Mouse (Mus musculus) liver, postnatal 0 days (tissue): ENCODE data around the gene Tbc1d1. TPM values are rescaled to one million over a fixed set of nuclear protein-coding genes. Genes with fewer than 3 reads are reported as not detected.
"Not testable (repeated sequence)": the region's sequence is repeated elsewhere in the genome, so short reads cannot be mapped to it uniquely, and the experiment has no call there.

ENCODE experiments used
- ATAC-seq: fragments of 200-750 bp; cut with Nextera tagmentation; 2 replicates; pipeline ENCODE4 v1.8.0; 2017; ENCODE audit warnings: mild to moderate bottlenecking, moderate library complexity
- DNase-seq: peaks from one replicate; pipeline ENCODE4 v3.0.0-alpha.2; 2016
- H3K27ac ChIP-seq: fragments of 300-500 bp; sonication (generic); 2 replicates; pipeline ENCODE4 v1.5.1; 2014; ENCODE audit warnings: antibody characterized with exemption, moderate library complexity, mild to moderate bottlenecking, low read depth
- H3K27me3 ChIP-seq: fragments of 300-500 bp; sonication (generic); 2 replicates; pipeline ENCODE4 v1.6.1; 2014; ENCODE audit warnings: low read length, control low read depth, mixed read lengths; ENCODE audit not compliant: insufficient read depth
- H3K36me3 ChIP-seq: fragments of 300-500 bp; sonication (generic); replicated peaks from 2 replicates; pipeline ENCODE4 v1.6.1; 2014; ENCODE audit warnings: mild to moderate bottlenecking, control low read depth, low read length, moderate library complexity, mixed read lengths; ENCODE audit not compliant: insufficient read depth
- H3K4me1 ChIP-seq: fragments of 300-500 bp; sonication (generic); 2 replicates; pipeline ENCODE4 v1.6.1; 2014; ENCODE audit warnings: antibody characterized with exemption, mild to moderate bottlenecking, control low read depth; ENCODE audit not compliant: insufficient read depth
- H3K4me2 ChIP-seq: fragments of 300-500 bp; sonication (generic); 2 replicates; pipeline ENCODE4 v1.6.1; 2014; ENCODE audit warnings: low read depth, mild to moderate bottlenecking, low read length, moderate library complexity, mixed read lengths
- H3K4me3 ChIP-seq: fragments of 300-500 bp; sonication (generic); 2 replicates; pipeline ENCODE4 v1.5.1; 2014; ENCODE audit warnings: low read depth, low read length
- H3K9ac ChIP-seq: fragments of 300-500 bp; sonication (generic); replicated peaks from 2 replicates; pipeline ENCODE4 v1.6.1; 2014; ENCODE audit warnings: mild to moderate bottlenecking, moderate library complexity
- H3K9me3 ChIP-seq: fragments of 300-500 bp; sonication (generic); 2 replicates; pipeline ENCODE4 v1.6.1; 2016; ENCODE audit warnings: mild to moderate bottlenecking, control low read depth, low read length, mixed read lengths
- CTCF ChIP-seq: sonication (generic); IDR thresholded peaks from 2 replicates; pipeline ENCODE4 v1.5.1; 2016; ENCODE audit warnings: antibody characterized with exemption, low read depth
- EP300 ChIP-seq: IDR thresholded peaks from 2 replicates; pipeline ENCODE4 v1.6.1; 2016; ENCODE audit warnings: antibody characterized with exemption, low read depth, mild to moderate bottlenecking
- whole genome bisulfite sequencing: fragments of 180-500 bp; shearing (Covaris S2); extraction: QIAGEN DNeasy Blood & Tissue Kit; methylation state at CpG from one replicate; pipeline ENCODE4 v1.1.7; 2014; ENCODE audit not compliant: insufficient replicate concordance; 5-methylcytosine and 5-hydroxymethylcytosine counted together
- polyA plus RNA-seq: library from polyadenylated mRNA; unstranded; fragments of >200 nt; fragmentation: Nextera tagmentation; extraction: Ambion mirVana; gene quantifications from 2 replicates; pipeline ENCODE4 v1.2.1, GENCODE M21; 2015

Gene Tbc1d1
- polyA plus RNA-seq, 1 experiment from 2014 or later, result 5.0 TPM

GRCm38 (mm10) chr5:64346343-64346885 lies 190.3 kb downstream of the Tbc1d1 start:
- TF ChIP-seq CTCF, result no peak
- no peak for TF ChIP-seq EP300
- peak overlapping the region; percentile 62 for H3K27ac ChIP-seq
- H3K4me2 ChIP-seq, result no peak overlapping the region
- H3K4me3 ChIP-seq, result no peak overlapping the region
- H3K27me3 ChIP-seq, result no peaks in the 10 kb centered on the region
- H3K9me3 ChIP-seq, result no peaks in the 10 kb centered on the region
- ATAC-seq (no peak), DNase-seq (no peak)
- 62% methylated on average over 6 of the region's 6 CpGs for WGBS
- no peak overlapping the region for H3K9ac ChIP-seq
- peaks cover 28% of the 10 kb centered on the region for H3K4me1 ChIP-seq
- peaks cover 2% of the 10 kb centered on the region; the same call in 1 of the 2 replicates for H3K36me3 ChIP-seq

- Histone ChIP-seq H3K9ac (no peak overlapping the region), H3K27me3 (no peaks in the 10 kb centered on the region), H3K36me3 (peaks cover 4% of the 10 kb centered on the region; the same call in 1 of the 2 replicates), H3K4me3 (no peak overlapping the region), H3K27ac (no peak overlapping the region), H3K9me3 (no peaks in the 10 kb centered on the region), H3K4me2 (no peak overlapping the region), H3K4me1 (peaks cover 17% of the 10 kb centered on the region)
- TF ChIP-seq CTCF, result no peak
- no peak for TF ChIP-seq EP300
- 90% methylated on average over 2 of the region's 2 CpGs for WGBS
- no peak for ATAC-seq
- no peak for DNase-seq
These were observed 192.1 kb downstream of the Tbc1d1 start for GRCm38 (mm10) chr5:64348166-64348565.

- DNase-seq (no peak), ATAC-seq (no peak)
- H3K27ac ChIP-seq, result no peak overlapping the region
- no peaks in the 10 kb centered on the region for H3K27me3 ChIP-seq
- no peaks in the 10 kb centered on the region for H3K9me3 ChIP-seq
- no peak overlapping the region for H3K4me2 ChIP-seq
- no peak overlapping the region for H3K4me3 ChIP-seq
- H3K9ac ChIP-seq, result no peak overlapping the region
- peaks cover 4% of the 10 kb centered on the region; the same call in 1 of the 2 replicates for H3K36me3 ChIP-seq
- H3K4me1 ChIP-seq, result peaks cover 14% of the 10 kb centered on the region
- 81% methylated on average over 8 of the region's 8 CpGs for WGBS
- no peak for TF ChIP-seq EP300
- TF ChIP-seq CTCF, result no peak
These were observed 192.7 kb downstream of the Tbc1d1 start for GRCm38 (mm10) chr5:64348780-64349179.

GRCm38 (mm10) chr5:64351968-64352367 lies 195.9 kb downstream of the Tbc1d1 start:
- TF ChIP-seq CTCF (no peak), EP300 (no peak)
- Histone ChIP-seq H3K4me2 (no peak overlapping the region), H3K27ac (no peak overlapping the region), H3K9ac (no peak overlapping the region), H3K4me1 (peaks cover 15% of the 10 kb centered on the region), H3K9me3 (no peaks in the 10 kb centered on the region), H3K4me3 (no peak overlapping the region), H3K27me3 (no peaks in the 10 kb centered on the region), H3K36me3 (peaks cover 4% of the 10 kb centered on the region; the same call in 1 of the 2 replicates)
- DNase-seq (no peak), ATAC-seq (no peak)
- 85% methylated on average over 6 of the region's 6 CpGs for WGBS

- no peak overlapping the region for H3K4me2 ChIP-seq
- peaks cover 23% of the 10 kb centered on the region for H3K4me1 ChIP-seq
- H3K27me3 ChIP-seq, result no peaks in the 10 kb centered on the region
- no peak overlapping the region for H3K9ac ChIP-seq
- no peak for ATAC-seq
- DNase-seq, result no peak
- H3K27ac ChIP-seq, result no peak overlapping the region
- no peak overlapping the region for H3K4me3 ChIP-seq
- TF ChIP-seq CTCF (no peak), EP300 (no peak)
- WGBS, result 81% methylated on average over 18 of the region's 18 CpGs
- H3K9me3 ChIP-seq, result no peaks in the 10 kb centered on the region
- H3K36me3 ChIP-seq, result no peaks in the 10 kb centered on the region
These were observed 202.8 kb downstream of the Tbc1d1 start for GRCm38 (mm10) chr5:64358639-64359584.

- no peak overlapping the region for H3K4me2 ChIP-seq
- no peak for DNase-seq
- no peaks in the 10 kb centered on the region for H3K27me3 ChIP-seq
- no peaks in the 10 kb centered on the region for H3K9me3 ChIP-seq
- H3K4me3 ChIP-seq, result no peak overlapping the region
- H3K4me1 ChIP-seq, result peaks cover 32% of the 10 kb centered on the region
- no peak overlapping the region for H3K9ac ChIP-seq
- peak; percentile 37; the same call in 1 of the 2 replicates for ATAC-seq
- WGBS, result 55% methylated on average over 8 of the region's 8 CpGs
- TF ChIP-seq CTCF (no peak), EP300 (no peak)
- H3K27ac ChIP-seq, result no peak overlapping the region
- no peaks in the 10 kb centered on the region for H3K36me3 ChIP-seq
These were observed 204.2 kb downstream of the Tbc1d1 start for GRCm38 (mm10) chr5:64360147-64360875.

- H3K36me3 ChIP-seq, H3K9ac ChIP-seq, ATAC-seq, H3K27me3 ChIP-seq, H3K9me3 ChIP-seq, H3K4me2 ChIP-seq, H3K27ac ChIP-seq, DNase-seq, H3K4me3 ChIP-seq: not testable (repeated sequence)
- H3K4me1 ChIP-seq, result peaks cover 30% of the 10 kb centered on the region
These were observed 204.8 kb downstream of the Tbc1d1 start for GRCm38 (mm10) chr5:64360876-64361268.
